Mouse (Mus musculus) heart, embryonic 11.5 days (tissue): ENCODE results near the gene Pde9a. TPM values are rescaled to one million over a fixed set of nuclear protein-coding genes. Genes with fewer than 3 reads are reported as not detected.

ENCODE experiments used
- ATAC-seq: fragments of 200-750 bp; cut with Nextera tagmentation; replicated peaks from 2 replicates; pipeline ENCODE4 v1.8.0; 2017; ENCODE audit warnings: moderate library complexity; ENCODE audit not compliant: insufficient number of reproducible peaks, low FRiP score, low TSS enrichment
- H3K27ac ChIP-seq: fragments of 300-500 bp; sonication (generic); 2 replicates; pipeline ENCODE4 v1.5.1; 2014; ENCODE audit warnings: mild to moderate bottlenecking, low read depth, low read length
- H3K27me3 ChIP-seq: fragments of 300-500 bp; sonication (generic); 2 replicates; pipeline ENCODE4 v1.6.1; 2014; ENCODE audit warnings: mild to moderate bottlenecking, low read length, mixed read lengths; ENCODE audit not compliant: control insufficient read depth, insufficient read depth
- H3K36me3 ChIP-seq: fragments of 300-500 bp; sonication (generic); 2 replicates; pipeline ENCODE4 v1.6.1; 2014; ENCODE audit warnings: mild to moderate bottlenecking, low read length, moderate library complexity, mixed read lengths; ENCODE audit not compliant: control insufficient read depth, insufficient read depth
- H3K4me1 ChIP-seq: fragments of 300-500 bp; sonication (generic); 2 replicates; pipeline ENCODE4 v1.6.1; 2014; ENCODE audit warnings: low read length; ENCODE audit not compliant: control insufficient read depth, insufficient read depth
- H3K4me2 ChIP-seq: fragments of 300-500 bp; sonication (generic); 2 replicates; pipeline ENCODE4 v1.6.1; 2014; ENCODE audit warnings: mild to moderate bottlenecking, moderate library complexity
- H3K4me3 ChIP-seq: fragments of 300-500 bp; sonication (generic); 2 replicates; pipeline ENCODE4 v1.5.1; 2014; ENCODE audit warnings: low read depth, low read length
- H3K9ac ChIP-seq: fragments of 300-500 bp; sonication (generic); 2 replicates; pipeline ENCODE4 v1.6.1; 2014; ENCODE audit warnings: mild to moderate bottlenecking, low read depth, low read length, moderate library complexity
- H3K9me3 ChIP-seq: fragments of 300-500 bp; sonication (generic); replicated peaks from 2 replicates; pipeline ENCODE4 v1.6.1; 2016; ENCODE audit warnings: low read length; ENCODE audit not compliant: control insufficient read depth
- whole genome bisulfite sequencing: fragments of 180-500 bp; shearing (Covaris S2); extraction: QIAGEN DNeasy Blood & Tissue Kit; methylation state at CpG from one replicate; pipeline ENCODE4 v1.1.7; 2014; ENCODE audit not compliant: insufficient replicate concordance; 5-methylcytosine and 5-hydroxymethylcytosine counted together
- polyA plus RNA-seq: library from polyadenylated mRNA; unstranded; fragments of >200 nt; fragmentation: Nextera tagmentation; extraction: Ambion mirVana; gene quantifications from 2 replicates; pipeline ENCODE4 v1.2.1, GENCODE M21; 2014

Gene Pde9a
- polyA plus RNA-seq, 1 experiment from 2014 or later = 7.1 TPM

GRCm38 (mm10) chr17:31453476-31453875 lies 67.5 kb downstream of the Pde9a start:
- Histone ChIP-seq H3K9ac (no peak overlapping the region), H3K4me2 (no peak overlapping the region), H3K27me3 (no peaks in the 10 kb centered on the region), H3K9me3 (no peaks in the 10 kb centered on the region), H3K4me3 (no peak overlapping the region), H3K36me3 (no peaks in the 10 kb centered on the region), H3K4me1 (no peaks in the 10 kb centered on the region; the same call in none of the 2 replicates), H3K27ac (no peak overlapping the region)
- 49% methylated on average over 3 of the region's 3 CpGs for WGBS
- no peak for ATAC-seq

- no peak for ATAC-seq
- H3K4me2 ChIP-seq = no peak overlapping the region
These were observed 68.0 kb downstream of the Pde9a start for GRCm38 (mm10) chr17:31454056-31454455.

GRCm38 (mm10) chr17:31456723-31457567 lies 70.9 kb downstream of the Pde9a start:
- no peaks in the 10 kb centered on the region for H3K27me3 ChIP-seq
- no peak for ATAC-seq
- no peaks in the 10 kb centered on the region; the same call in none of the 2 replicates for H3K4me1 ChIP-seq
- no peaks in the 10 kb centered on the region for H3K9me3 ChIP-seq
- H3K4me3 ChIP-seq = no peak overlapping the region
- WGBS = 52% methylated on average over 18 of the region's 18 CpGs
- H3K27ac ChIP-seq = no peak overlapping the region
- no peaks in the 10 kb centered on the region for H3K36me3 ChIP-seq
- H3K4me2 ChIP-seq = no peak overlapping the region
- no peak overlapping the region for H3K9ac ChIP-seq

More at GRCm38 (mm10) chr17:31454056-31454455, 68.0 kb downstream of the Pde9a start:
- Histone ChIP-seq H3K4me1 (no peaks in the 10 kb centered on the region; the same call in none of the 2 replicates), H3K36me3 (no peaks in the 10 kb centered on the region), H3K9me3 (no peaks in the 10 kb centered on the region), H3K4me3 (no peak overlapping the region), H3K27me3 (no peaks in the 10 kb centered on the region), H3K9ac (no peak overlapping the region), H3K27ac (no peak overlapping the region)
- WGBS = 71% methylated on average over 9 of the region's 9 CpGs

GRCm38 (mm10) chr17:31460416-31460815 lies 74.4 kb downstream of the Pde9a start:
- Histone ChIP-seq H3K36me3 (no peaks in the 10 kb centered on the region), H3K9me3 (no peaks in the 10 kb centered on the region), H3K4me2 (no peak overlapping the region), H3K9ac (no peak overlapping the region), H3K27me3 (no peaks in the 10 kb centered on the region), H3K4me1 (no peaks in the 10 kb centered on the region; the same call in none of the 2 replicates), H3K27ac (no peak overlapping the region), H3K4me3 (no peak overlapping the region)
- WGBS = 66% methylated on average over 4 of the region's 4 CpGs
- no peak for ATAC-seq

GRCm38 (mm10) chr17:31462506-31462905 lies 76.5 kb downstream of the Pde9a start:
- 72% methylated on average over 2 of the region's 2 CpGs for WGBS
- Histone ChIP-seq H3K27ac (no peak overlapping the region), H3K27me3 (no peaks in the 10 kb centered on the region), H3K36me3 (no peaks in the 10 kb centered on the region), H3K4me1 (no peaks in the 10 kb centered on the region), H3K9me3 (no peaks in the 10 kb centered on the region), H3K4me3 (no peak overlapping the region), H3K9ac (no peak overlapping the region), H3K4me2 (no peak overlapping the region)
- ATAC-seq = no peak

- Histone ChIP-seq H3K27ac (no peak overlapping the region), H3K4me2 (no peak overlapping the region), H3K36me3 (no peaks in the 10 kb centered on the region), H3K9ac (no peak overlapping the region), H3K4me1 (no peaks in the 10 kb centered on the region), H3K27me3 (no peaks in the 10 kb centered on the region), H3K4me3 (no peak overlapping the region), H3K9me3 (no peaks in the 10 kb centered on the region)
- 82% methylated on average over 3 of the region's 3 CpGs for WGBS
- ATAC-seq = no peak
These were observed 80.8 kb downstream of the Pde9a start for GRCm38 (mm10) chr17:31466854-31467253.

- ATAC-seq = no peak
- no peak overlapping the region for H3K4me3 ChIP-seq
- no peaks in the 10 kb centered on the region for H3K27me3 ChIP-seq
- H3K9me3 ChIP-seq = no peaks in the 10 kb centered on the region
- H3K4me2 ChIP-seq = no peak overlapping the region
- H3K9ac ChIP-seq = no peak overlapping the region
- no peak overlapping the region for H3K27ac ChIP-seq
- 61% methylated on average over 5 of the region's 5 CpGs for WGBS
- H3K4me1 ChIP-seq = no peaks in the 10 kb centered on the region
- no peaks in the 10 kb centered on the region for H3K36me3 ChIP-seq
These were observed 82.5 kb downstream of the Pde9a start for GRCm38 (mm10) chr17:31468496-31468895.

- WGBS = 85% methylated on average over 5 of the region's 5 CpGs
- Histone ChIP-seq H3K27me3 (no peaks in the 10 kb centered on the region), H3K4me3 (no peak overlapping the region), H3K36me3 (no peaks in the 10 kb centered on the region), H3K9ac (no peak overlapping the region), H3K4me2 (no peak overlapping the region), H3K27ac (no peak overlapping the region), H3K4me1 (no peaks in the 10 kb centered on the region), H3K9me3 (no peaks in the 10 kb centered on the region)
- no peak for ATAC-seq
These were observed 84.9 kb downstream of the Pde9a start for GRCm38 (mm10) chr17:31470766-31471418.
